Mouse (Mus musculus): ENCODE measurements around the gene Mrvi1.

- TF ChIP-seq POLR2A (IDR thresholded peaks at IDR 0.05; ENCODE audit: borderline replicate concordance, insufficient read depth, low read length): no peak
- no peak for TF ChIP-seq CTCF (IDR thresholded peaks at IDR 0.05; ENCODE audit: borderline replicate concordance, insufficient read depth, low read depth, low read length)
Measured at GRCm38 (mm10) chr7:110906566-110906965, 75.7 kb downstream of the Mrvi1 start.
